Mouse (Mus musculus) embryonic fibroblast, embryonic 13.5 days (primary cell): ENCODE data around the gene Eva1b.

Experiments used
- CTCF ChIP-seq: IDR thresholded peaks from 2 replicates; pipeline ENCODE4 v1.5.1; 2011; ENCODE audit warnings: mild to moderate bottlenecking, control low read depth, low read length, moderate library complexity, borderline replicate concordance; ENCODE audit not compliant: insufficient read depth
- POLR2A ChIP-seq: IDR thresholded peaks from 2 replicates; pipeline ENCODE4 v1.6.1; 2011; ENCODE audit warnings: low read depth, mild to moderate bottlenecking, control low read depth, low read length, moderate library complexity

DNA sequence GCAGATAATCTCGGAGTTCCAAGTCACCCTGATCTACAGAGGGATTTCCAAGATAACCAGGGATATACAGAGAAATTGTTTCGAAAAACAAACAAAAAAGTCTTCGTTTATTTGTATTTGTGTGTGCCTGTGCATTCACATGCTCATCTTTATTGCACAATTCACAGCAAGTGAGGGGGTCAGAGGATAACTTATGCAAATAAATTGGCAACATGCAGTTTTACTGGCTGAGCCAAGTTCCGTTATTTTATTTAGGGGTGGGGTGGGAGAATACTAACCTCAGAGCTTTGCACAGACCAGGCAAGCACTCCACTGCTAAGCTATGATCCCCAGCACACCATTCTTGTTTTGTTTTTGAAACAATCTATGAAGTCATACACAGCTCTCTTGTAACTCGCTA is 26.3 kb downstream of the Eva1b start:
- no peak for TF ChIP-seq POLR2A
- no peak for TF ChIP-seq CTCF
